Mouse (Mus musculus) stomach, postnatal 0 days (tissue): Measurements from ENCODE around the gene Tfeb. TPM values are rescaled to one million over a fixed set of nuclear protein-coding genes. Genes with fewer than 3 reads are reported as not detected.

ENCODE experiments used
- ATAC-seq: fragments of 200-750 bp; cut with Nextera tagmentation; 2 replicates; pipeline ENCODE4 v1.8.0; 2017; ENCODE audit not compliant: low FRiP score, low TSS enrichment
- DNase-seq: peaks from one replicate; pipeline ENCODE4 v3.0.0-alpha.2; 2016; ENCODE audit warnings: low spot score
- H3K27ac ChIP-seq: fragments of 300-500 bp; sonication (generic); replicated peaks from 2 replicates; pipeline ENCODE4 v1.5.1; 2014; ENCODE audit warnings: mild to moderate bottlenecking, control low read depth
- H3K27me3 ChIP-seq: fragments of 300-500 bp; sonication (generic); 2 replicates; pipeline ENCODE4 v1.6.1; 2014; ENCODE audit warnings: low read length; ENCODE audit not compliant: control insufficient read depth, insufficient read depth
- H3K36me3 ChIP-seq: fragments of 300-500 bp; sonication (generic); 2 replicates; pipeline ENCODE4 v1.6.1; 2014; ENCODE audit warnings: low read length, mixed read lengths; ENCODE audit not compliant: control insufficient read depth, insufficient read depth
- H3K4me1 ChIP-seq: fragments of 300-500 bp; sonication (generic); replicated peaks from 2 replicates; pipeline ENCODE4 v1.6.1; 2014; ENCODE audit warnings: antibody characterized with exemption; ENCODE audit not compliant: control insufficient read depth, insufficient read depth
- H3K4me2 ChIP-seq: fragments of 300-500 bp; sonication (generic); replicated peaks from 2 replicates; pipeline ENCODE4 v1.6.1; 2014; ENCODE audit warnings: low read depth, mild to moderate bottlenecking, control low read depth, moderate library complexity
- H3K4me3 ChIP-seq: fragments of 300-500 bp; sonication (generic); 2 replicates; pipeline ENCODE4 v1.5.1; 2014; ENCODE audit warnings: low read depth, low read length, control low read depth
- H3K9ac ChIP-seq: fragments of 300-500 bp; sonication (generic); 2 replicates; pipeline ENCODE4 v1.6.1; 2014; ENCODE audit warnings: mild to moderate bottlenecking, low read length, control low read depth, mixed read lengths
- H3K9me3 ChIP-seq: fragments of 300-500 bp; sonication (generic); 2 replicates; pipeline ENCODE4 v1.6.1; 2016; ENCODE audit warnings: low read length; ENCODE audit not compliant: control insufficient read depth
- CTCF ChIP-seq: IDR thresholded peaks from 2 replicates; pipeline ENCODE4 v1.5.1; 2016; ENCODE audit warnings: antibody characterized with exemption, low read depth, mild to moderate bottlenecking, moderate library complexity
- EP300 ChIP-seq: optimal IDR thresholded peaks from 2 replicates; pipeline ENCODE3; 2016; ENCODE audit warnings: antibody characterized with exemption
- WGBS: fragments of 180-500 bp; shearing (Covaris S2); extraction: QIAGEN DNeasy Blood & Tissue Kit; methylation state at CpG from one replicate; pipeline ENCODE4 v1.1.7; 2014; 5-methylcytosine and 5-hydroxymethylcytosine counted together
- polyA plus RNA-seq: library from polyadenylated mRNA; unstranded; fragments of >200 nt; fragmentation: Nextera tagmentation; extraction: Ambion mirVana; gene quantifications from 2 replicates; pipeline ENCODE4 v1.2.1, GENCODE M21; 2015

Tfeb gene
- polyA plus RNA-seq, 1 experiment from 2014 or later = 10.4 TPM

DNA sequence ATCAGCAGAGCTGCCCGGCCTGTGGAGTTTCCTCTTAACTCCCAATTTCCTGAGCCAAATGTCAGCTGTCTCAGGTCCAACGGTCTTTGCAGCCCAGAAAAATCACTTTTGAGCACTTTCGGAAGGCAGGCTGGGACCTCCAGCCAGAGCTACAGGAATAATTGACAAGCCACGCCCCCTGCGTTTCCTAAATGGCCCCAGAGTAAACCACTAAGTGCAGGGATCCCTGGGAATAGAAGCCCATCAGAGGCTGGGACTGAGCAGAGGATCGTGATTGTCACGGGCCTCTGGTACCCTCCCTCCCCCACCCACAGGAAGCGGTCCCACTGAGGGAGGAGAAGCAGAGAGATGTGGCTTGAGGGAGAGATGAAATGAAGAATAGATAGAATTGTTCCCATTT, 66.0 kb downstream of the Tfeb start:
- ATAC-seq = no peak
- no peak overlapping the region for H3K9ac ChIP-seq
- 12% methylated on average over 8 of the region's 8 CpGs for WGBS

DNA sequence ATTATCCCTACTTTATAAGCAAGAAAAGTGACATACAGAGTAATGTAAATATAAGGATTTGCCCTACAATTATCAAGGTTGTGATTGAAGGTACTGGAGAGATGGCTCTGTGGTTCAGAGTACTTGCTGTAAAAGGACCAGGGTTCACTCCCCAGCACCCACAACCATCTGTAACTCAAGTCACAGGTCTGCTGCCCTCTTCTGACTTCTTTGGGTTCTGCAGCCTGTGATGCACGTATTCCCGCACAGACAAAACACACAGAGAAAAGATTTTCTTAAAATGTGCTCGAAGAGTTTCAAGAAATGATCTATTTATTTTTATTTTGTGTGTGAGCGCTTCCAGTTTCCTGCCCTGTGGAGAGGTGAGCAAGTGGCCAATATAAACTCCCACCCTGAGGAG, 66.8 kb downstream of the Tfeb start:
- Histone ChIP-seq H3K4me2 (no peak overlapping the region), H3K27ac (no peak overlapping the region), H3K9me3 (no peaks in the 10 kb centered on the region), H3K9ac (no peak overlapping the region), H3K27me3 (no peaks in the 10 kb centered on the region), H3K4me3 (no peak overlapping the region), H3K36me3 (no peaks in the 10 kb centered on the region), H3K4me1 (peaks cover 4% of the 10 kb centered on the region; the same call in 1 of the 2 replicates)
- no peak for DNase-seq
- ATAC-seq = no peak
- WGBS = 97% methylated on average over 4 of the region's 4 CpGs
- TF ChIP-seq EP300 = no peak
- TF ChIP-seq CTCF = peak; percentile 20; the same call in 1 of the 2 replicates

More for the DNA sequence above, 66.0 kb downstream of the Tfeb start:
- Histone ChIP-seq H3K36me3 (no peaks in the 10 kb centered on the region), H3K4me3 (no peak overlapping the region), H3K9me3 (no peaks in the 10 kb centered on the region), H3K4me2 (no peak overlapping the region), H3K4me1 (peaks cover 4% of the 10 kb centered on the region; the same call in 1 of the 2 replicates), H3K27ac (no peak overlapping the region), H3K27me3 (no peaks in the 10 kb centered on the region)
- no peak for DNase-seq
- no peak for TF ChIP-seq CTCF
- no peak for TF ChIP-seq EP300

DNA sequence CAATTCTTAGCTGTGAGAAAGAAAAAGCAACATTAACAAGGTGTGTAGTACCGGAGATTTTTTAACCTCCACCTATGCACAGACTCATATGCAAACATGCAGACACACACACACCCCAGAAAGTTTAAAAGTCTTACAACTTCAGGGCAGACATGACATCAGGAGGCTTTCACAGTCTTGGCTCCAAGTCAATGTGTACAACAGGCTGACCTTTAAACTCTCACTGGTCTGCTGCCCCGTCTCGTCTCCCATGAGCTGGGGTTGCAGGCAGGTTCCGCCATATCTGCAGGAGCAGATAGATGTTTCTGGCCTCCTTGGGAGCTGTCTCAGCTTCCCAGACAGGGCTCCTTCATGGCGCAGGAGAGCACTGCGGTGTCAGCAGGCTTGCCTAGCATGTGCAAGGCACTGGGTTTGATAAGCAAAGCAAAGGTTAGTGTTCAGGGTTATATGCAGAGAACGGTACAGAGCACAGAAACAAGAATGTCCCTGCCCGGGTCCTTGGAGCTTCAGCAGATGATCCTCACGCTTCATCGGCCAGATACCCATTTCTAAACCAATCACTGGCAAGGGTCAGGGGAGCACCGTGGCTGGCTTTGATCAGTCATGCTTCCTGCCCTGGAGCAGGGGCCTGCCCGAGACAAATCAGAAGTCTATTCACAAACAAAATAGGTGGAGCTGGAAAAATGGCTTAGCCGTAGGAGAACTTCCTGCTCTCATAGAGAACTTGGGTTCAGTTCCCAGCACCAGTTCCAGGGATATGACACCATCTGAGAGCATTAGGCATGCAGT, 68.4 kb downstream of the Tfeb start:
- TF ChIP-seq CTCF (no peak), EP300 (no peak)
- ATAC-seq (peak; percentile 54), DNase-seq (peak; percentile 51)
- H3K27me3 ChIP-seq = no peaks in the 10 kb centered on the region
- no peak overlapping the region for H3K9ac ChIP-seq
- H3K4me1 ChIP-seq = peaks cover 4% of the 10 kb centered on the region; the same call in 1 of the 2 replicates
- H3K4me2 ChIP-seq = no peak overlapping the region
- no peaks in the 10 kb centered on the region for H3K36me3 ChIP-seq
- no peaks in the 10 kb centered on the region for H3K9me3 ChIP-seq
- 48% methylated on average over 13 of the region's 13 CpGs for WGBS
- peak overlapping the region; percentile 53; the same call in 1 of the 2 replicates for H3K27ac ChIP-seq
- H3K4me3 ChIP-seq = no peak overlapping the region

DNA sequence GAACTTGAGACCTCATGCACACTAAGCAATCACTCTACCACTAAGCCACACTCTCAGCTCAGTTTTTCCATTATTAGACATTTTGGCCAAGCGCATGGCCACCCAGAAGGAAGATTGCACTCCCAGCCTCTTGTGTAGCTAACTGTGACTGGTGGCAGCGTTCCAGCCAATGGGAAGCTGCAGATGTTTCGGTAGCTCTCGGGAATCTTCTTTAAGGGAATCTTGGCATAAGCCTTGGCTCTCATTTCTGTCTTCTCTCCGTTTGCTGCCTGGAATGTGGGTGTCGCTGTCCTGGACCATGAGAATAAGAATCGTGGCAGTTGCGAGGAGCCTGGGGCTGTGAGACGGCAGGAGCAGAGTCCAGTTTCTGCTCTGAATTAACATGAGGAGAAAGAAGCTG, 69.4 kb downstream of the Tfeb start:
- H3K9me3 ChIP-seq = no peaks in the 10 kb centered on the region
- H3K4me2 ChIP-seq = no peak overlapping the region
- H3K27ac ChIP-seq = 0 out of 2 replicates have a peak overlapping the region, but pooled peaks have one; percentile 3
- no peak overlapping the region for H3K4me3 ChIP-seq
- peaks cover 4% of the 10 kb centered on the region; the same call in 1 of the 2 replicates for H3K4me1 ChIP-seq
- DNase-seq (no peak), ATAC-seq (peak; percentile 33; the same call in 1 of the 2 replicates)
- H3K9ac ChIP-seq = no peak overlapping the region
- TF ChIP-seq CTCF (peak; percentile 38), EP300 (no peak)
- no peaks in the 10 kb centered on the region for H3K36me3 ChIP-seq
- H3K27me3 ChIP-seq = no peaks in the 10 kb centered on the region
- WGBS = 35% methylated on average over 9 of the region's 9 CpGs

DNA sequence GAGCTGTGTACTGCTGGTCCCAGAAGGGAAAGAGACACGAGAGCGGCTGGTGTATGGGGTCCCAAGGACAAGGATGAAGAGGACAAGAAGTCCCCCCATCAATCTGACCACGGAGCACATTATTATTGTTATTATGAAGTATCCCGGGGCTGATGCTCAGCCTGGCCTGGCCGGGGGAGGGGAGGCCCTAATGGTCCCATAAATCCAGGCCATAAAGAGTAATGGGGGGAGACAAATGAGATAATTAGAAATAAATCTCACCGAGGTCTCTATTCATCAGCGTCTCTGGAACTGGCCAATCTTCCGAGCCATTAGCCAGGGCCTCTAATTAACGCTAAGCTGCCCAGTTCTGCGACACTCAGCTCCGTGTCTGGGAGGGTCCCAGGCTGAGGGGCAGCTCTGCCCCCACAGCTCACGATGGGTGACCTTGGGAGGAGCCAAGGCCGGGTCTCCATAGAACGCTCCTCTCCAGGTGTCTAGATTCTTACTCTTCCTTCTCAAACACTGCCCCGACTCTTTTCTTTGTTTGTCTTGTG, 74.5 kb downstream of the Tfeb start:
- no peak for TF ChIP-seq EP300
- TF ChIP-seq CTCF = no peak
- Histone ChIP-seq H3K4me1 (no peaks in the 10 kb centered on the region), H3K9me3 (no peaks in the 10 kb centered on the region), H3K4me2 (no peak overlapping the region), H3K36me3 (peaks cover 3% of the 10 kb centered on the region; the same call in 1 of the 2 replicates), H3K27me3 (no peaks in the 10 kb centered on the region), H3K9ac (no peak overlapping the region), H3K27ac (no peak overlapping the region), H3K4me3 (no peak overlapping the region)
- DNase-seq (no peak), ATAC-seq (no peak)
- WGBS = 71% methylated on average over 15 of the region's 15 CpGs

- TF ChIP-seq EP300 (no peak), CTCF (no peak)
- ATAC-seq (no peak), DNase-seq (no peak)
- WGBS = 83% methylated on average over 5 of the region's 6 CpGs
- no peaks in the 10 kb centered on the region for H3K27me3 ChIP-seq
- H3K9ac ChIP-seq = no peak overlapping the region
- H3K36me3 ChIP-seq = peaks cover 3% of the 10 kb centered on the region; the same call in 1 of the 2 replicates
- H3K9me3 ChIP-seq = no peaks in the 10 kb centered on the region
- H3K4me2 ChIP-seq = no peak overlapping the region
- H3K27ac ChIP-seq = no peak overlapping the region
- no peak overlapping the region for H3K4me3 ChIP-seq
- H3K4me1 ChIP-seq = no peaks in the 10 kb centered on the region
These were observed 75.4 kb downstream of the Tfeb start for GRCm38 (mm10) chr17:47812200-47812599.
